Mouse (Mus musculus): Measurements from ENCODE around the gene Arhgef11. TPM values are rescaled to one million over a fixed set of nuclear protein-coding genes. Genes with fewer than 3 reads are reported as not detected.
A peak's percentile ranks its signal among the peaks of the same experiment; 100 is the strongest.

Gene Arhgef11
- polyA plus RNA-seq, 1 experiment from 2014 or later: 17.8 TPM

GRCm38 (mm10) chr3:87745036-87745659 is 127.8 kb downstream of the Arhgef11 start:
- Histone ChIP-seq H3K27me3 (no peaks in the 10 kb centered on the region), H3K4me3 (replicated peaks) (peak overlapping the region; percentile 18), H3K4me2 (peak overlapping the region; percentile 53), H3K9ac (no peak overlapping the region), H3K36me3 (peaks cover 11% of the 10 kb centered on the region), H3K27ac (peak overlapping the region; percentile 88), H3K4me1 (peaks cover 35% of the 10 kb centered on the region), H3K9me3 (replicated peaks) (no peaks in the 10 kb centered on the region)
- 20% methylated on average over 18 of the region's 18 CpGs for WGBS
- peak; percentile 73 for ATAC-seq (replicated peaks; ENCODE audit: low FRiP score)

GRCm38 (mm10) chr3:87748431-87748830 is 131.1 kb downstream of the Arhgef11 start, which contains the start of gene Lrrc71:
Gene Lrrc71, minus strand, starts transcription at chr3:87748625.
- peaks cover 44% of the 10 kb centered on the region for H3K36me3 ChIP-seq
- peaks cover 33% of the 10 kb centered on the region for H3K4me1 ChIP-seq
- no peak within 1 kb of the TSS for H3K27ac ChIP-seq
- H3K27me3 ChIP-seq: no peaks in the 10 kb centered on the region
- H3K4me2 ChIP-seq: no peak within 1 kb of the TSS
- WGBS: 40% methylated on average over 13 of the region's 13 CpGs
- no peak within 1 kb of the TSS for H3K4me3 ChIP-seq (replicated peaks)
- ATAC-seq (replicated peaks; ENCODE audit: low FRiP score): peak; percentile 38; the same call in 1 of the 2 replicates
- no peaks in the 10 kb centered on the region for H3K9me3 ChIP-seq (replicated peaks)
- no peak within 1 kb of the TSS for H3K9ac ChIP-seq

- no peak overlapping the region for H3K4me3 ChIP-seq (replicated peaks)
- H3K4me2 ChIP-seq: no peak overlapping the region
- 21% methylated on average over 5 of the region's 5 CpGs for WGBS
- peaks cover 33% of the 10 kb centered on the region for H3K4me1 ChIP-seq
- no peak overlapping the region for H3K9ac ChIP-seq
- ATAC-seq (replicated peaks; ENCODE audit: low FRiP score): 0 out of 2 replicates have a peak, but pooled peaks have one; percentile 7
- no peak overlapping the region for H3K27ac ChIP-seq
- peaks cover 50% of the 10 kb centered on the region for H3K36me3 ChIP-seq
- H3K27me3 ChIP-seq: no peaks in the 10 kb centered on the region
- H3K9me3 ChIP-seq (replicated peaks): no peaks in the 10 kb centered on the region
Measured at GRCm38 (mm10) chr3:87749036-87749435, 131.7 kb downstream of the Arhgef11 start.

- Histone ChIP-seq H3K9me3 (replicated peaks) (no peaks in the 10 kb centered on the region), H3K4me1 (peaks cover 30% of the 10 kb centered on the region), H3K27ac (no peak overlapping the region), H3K4me2 (no peak overlapping the region), H3K9ac (no peak overlapping the region), H3K4me3 (replicated peaks) (no peak overlapping the region), H3K27me3 (peaks cover 2% of the 10 kb centered on the region; the same call in 1 of the 2 replicates), H3K36me3 (peaks cover 59% of the 10 kb centered on the region)
- no peak for ATAC-seq (replicated peaks; ENCODE audit: low FRiP score)
- 91% methylated on average over 12 of the region's 12 CpGs for WGBS
Measured at GRCm38 (mm10) chr3:87749977-87750376, 132.6 kb downstream of the Arhgef11 start.

- whole genome bisulfite sequencing: 94% methylated on average over 3 of the region's 3 CpGs
- peaks cover 28% of the 10 kb centered on the region for H3K4me1 ChIP-seq
- no peak overlapping the region for H3K4me3 ChIP-seq (replicated peaks)
- no peak for ATAC-seq (replicated peaks; ENCODE audit: low FRiP score)
- H3K27ac ChIP-seq: no peak overlapping the region
- no peaks in the 10 kb centered on the region for H3K9me3 ChIP-seq (replicated peaks)
- H3K27me3 ChIP-seq: peaks cover 3% of the 10 kb centered on the region; the same call in 1 of the 2 replicates
- H3K9ac ChIP-seq: no peak overlapping the region
- no peak overlapping the region for H3K4me2 ChIP-seq
- peaks cover 72% of the 10 kb centered on the region for H3K36me3 ChIP-seq
Measured at GRCm38 (mm10) chr3:87752567-87752966, 135.2 kb downstream of the Arhgef11 start.

- 90% methylated on average over 13 of the region's 13 CpGs for WGBS
- Histone ChIP-seq H3K27ac (no peak overlapping the region), H3K9me3 (replicated peaks) (no peaks in the 10 kb centered on the region), H3K4me2 (no peak overlapping the region), H3K4me3 (replicated peaks) (no peak overlapping the region), H3K4me1 (peaks cover 23% of the 10 kb centered on the region), H3K36me3 (peaks cover 81% of the 10 kb centered on the region), H3K9ac (no peak overlapping the region), H3K27me3 (peaks cover 3% of the 10 kb centered on the region; the same call in 1 of the 2 replicates)
- no peak for ATAC-seq (replicated peaks; ENCODE audit: low FRiP score)
Measured at GRCm38 (mm10) chr3:87753829-87754228, 136.5 kb downstream of the Arhgef11 start.

GRCm38 (mm10) chr3:87755964-87756363 is 138.6 kb downstream of the Arhgef11 start:
- Histone ChIP-seq H3K4me3 (replicated peaks) (peak overlapping the region; percentile 13; the same call in 1 of the 2 replicates), H3K27me3 (peaks cover 3% of the 10 kb centered on the region; the same call in 1 of the 2 replicates), H3K4me2 (peak overlapping the region; percentile 57), H3K36me3 (peaks cover 74% of the 10 kb centered on the region), H3K4me1 (peaks cover 32% of the 10 kb centered on the region), H3K9me3 (replicated peaks) (no peaks in the 10 kb centered on the region), H3K27ac (no peak overlapping the region), H3K9ac (0 out of 2 replicates have a peak overlapping the region, but pooled peaks have one; percentile 5)
- WGBS: 6% methylated on average over 24 of the region's 24 CpGs
- peak; percentile 84 for ATAC-seq (replicated peaks; ENCODE audit: low FRiP score)

GRCm38 (mm10) chr3:87756488-87756887 is 139.1 kb downstream of the Arhgef11 start:
- Histone ChIP-seq H3K4me3 (replicated peaks) (0 out of 2 replicates have a peak overlapping the region, but pooled peaks have one; percentile 13), H3K36me3 (peaks cover 71% of the 10 kb centered on the region)

GRCm38 (mm10) chr3:87758641-87759040 is 141.3 kb downstream of the Arhgef11 start:
- Histone ChIP-seq H3K27me3 (peaks cover 3% of the 10 kb centered on the region; the same call in 1 of the 2 replicates), H3K9ac (no peak overlapping the region), H3K36me3 (peaks cover 51% of the 10 kb centered on the region), H3K9me3 (replicated peaks) (no peaks in the 10 kb centered on the region), H3K4me1 (peaks cover 51% of the 10 kb centered on the region), H3K4me3 (replicated peaks) (no peak overlapping the region), H3K27ac (no peak overlapping the region), H3K4me2 (no peak overlapping the region)
- 52% methylated on average over 3 of the region's 5 CpGs for WGBS
- no peak for ATAC-seq (replicated peaks; ENCODE audit: low FRiP score)

More at GRCm38 (mm10) chr3:87756488-87756887, 139.1 kb downstream of the Arhgef11 start:
- H3K27ac ChIP-seq: no peak overlapping the region; the same call in 1 of the 2 replicates
- no peaks in the 10 kb centered on the region for H3K9me3 ChIP-seq (replicated peaks)
- 0 out of 2 replicates have a peak overlapping the region, but pooled peaks have one; percentile 5 for H3K9ac ChIP-seq
- ATAC-seq (replicated peaks; ENCODE audit: low FRiP score): peak; percentile 41
- WGBS: 50% methylated on average over 20 of the region's 20 CpGs
- peaks cover 35% of the 10 kb centered on the region for H3K4me1 ChIP-seq
- H3K4me2 ChIP-seq: peak overlapping the region; percentile 57
- peaks cover 3% of the 10 kb centered on the region; the same call in 1 of the 2 replicates for H3K27me3 ChIP-seq

GRCm38 (mm10) chr3:87761408-87762375 is 144.3 kb downstream of the Arhgef11 start:
- Histone ChIP-seq H3K9ac (no peak overlapping the region), H3K4me2 (no peak overlapping the region), H3K36me3 (peaks cover 30% of the 10 kb centered on the region), H3K4me3 (replicated peaks) (no peak overlapping the region), H3K4me1 (peaks cover 71% of the 10 kb centered on the region), H3K27me3 (no peaks in the 10 kb centered on the region), H3K27ac (peak overlapping the region; percentile 78), H3K9me3 (replicated peaks) (no peaks in the 10 kb centered on the region)
- no peak for ATAC-seq (replicated peaks; ENCODE audit: low FRiP score)
- 67% methylated on average over 20 of the region's 20 CpGs for WGBS

- H3K4me3 ChIP-seq (replicated peaks): peak overlapping the region; percentile 22; the same call in 1 of the 2 replicates
- no peak overlapping the region for H3K9ac ChIP-seq
- no peaks in the 10 kb centered on the region for H3K9me3 ChIP-seq (replicated peaks)
- H3K27me3 ChIP-seq: no peaks in the 10 kb centered on the region
- peaks cover 20% of the 10 kb centered on the region for H3K36me3 ChIP-seq
- 30% methylated on average over 4 of the region's 4 CpGs for WGBS
- peak overlapping the region; percentile 67 for H3K4me2 ChIP-seq
- peaks cover 82% of the 10 kb centered on the region for H3K4me1 ChIP-seq
- ATAC-seq (replicated peaks; ENCODE audit: low FRiP score): no peak
- peak overlapping the region; percentile 95 for H3K27ac ChIP-seq
Measured at GRCm38 (mm10) chr3:87763202-87763601, 145.8 kb downstream of the Arhgef11 start.

Measured in kidney, embryonic 15.5 days (tissue).